Mouse (Mus musculus) layer of hippocampus, postnatal 14 days (tissue): ENCODE results near the gene Capn2. TPM values are rescaled to one million over a fixed set of nuclear protein-coding genes. Genes with fewer than 3 reads are reported as not detected.

Experiments used
- DNase-seq, 2 experiments: peaks; one replicate each; pipeline ENCODE4 v3.0.0; 2021 to 2022; ENCODE audit warnings: low spot score in 2 of 2, mixed read lengths in 1 of 2
- total RNA-seq, 2 experiments: library from RNA; stranded (reverse); gene quantifications; 2 replicates each; pipeline ENCODE4 v1.2.3; 2021

The Capn2 gene
- total RNA-seq, 2 experiments from 2014 or later: 67.8 to 69.2 TPM

- no peak for DNase-seq
Observed at GRCm38 (mm10) chr1:182502491-182503050, 14.8 kb downstream of the Capn2 start.

- no peak for DNase-seq
Observed at GRCm38 (mm10) chr1:182501815-182502405, 15.5 kb downstream of the Capn2 start.

- DNase-seq: no peak
Observed at GRCm38 (mm10) chr1:182500843-182501242, 16.6 kb downstream of the Capn2 start.

DNA sequence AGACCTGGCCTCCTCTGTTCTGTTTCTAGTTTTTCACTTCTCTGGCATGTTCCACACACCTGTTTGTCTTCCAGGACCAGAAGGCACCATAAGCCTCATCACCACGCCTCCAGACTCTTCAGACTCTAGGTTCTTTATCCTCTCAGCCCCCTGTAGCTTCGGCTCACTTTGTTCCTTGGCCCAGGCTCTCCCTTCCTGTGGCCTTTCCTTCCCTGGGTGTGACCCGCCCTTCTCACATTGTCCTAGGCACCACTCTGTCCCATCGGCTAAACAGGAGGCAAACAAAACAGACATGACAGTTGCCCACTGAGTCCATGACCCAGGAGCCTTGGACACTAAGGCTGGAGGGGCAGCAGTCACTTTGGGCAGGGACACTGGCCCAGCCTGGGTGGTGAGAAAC, 17.2 kb downstream of the Capn2 start:
- DNase-seq: no peak

- DNase-seq: no peak
Observed at GRCm38 (mm10) chr1:182499443-182500089, 17.8 kb downstream of the Capn2 start.

DNA sequence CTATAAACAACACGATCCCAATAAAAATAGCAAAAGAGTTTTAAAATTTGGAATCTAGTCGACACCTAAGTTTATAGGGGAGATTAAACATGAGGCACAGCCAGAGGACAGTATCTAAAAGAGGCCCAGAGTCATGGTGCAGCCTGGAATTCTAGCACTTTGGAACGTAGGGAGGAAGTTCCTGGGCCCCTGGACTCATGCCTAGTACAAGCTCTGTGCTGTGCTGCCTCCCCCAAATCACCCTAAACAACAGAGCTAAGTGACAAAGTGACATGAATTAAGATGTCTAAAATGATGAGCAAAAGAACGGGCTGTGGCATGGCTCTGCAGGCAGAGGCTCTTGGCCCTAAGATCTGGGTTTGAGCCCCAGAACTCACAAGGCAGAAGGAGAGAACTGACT, 19.7 kb downstream of the Capn2 start:
- DNase-seq: no peak

- no peak for DNase-seq
Observed at GRCm38 (mm10) chr1:182496685-182497084, 20.7 kb downstream of the Capn2 start.

GRCm38 (mm10) chr1:182494285-182495145, 22.9 kb downstream of the Capn2 start:
- DNase-seq: no peak

- DNase-seq: no peak
Observed at GRCm38 (mm10) chr1:182491839-182492238, 25.6 kb downstream of the Capn2 start.

DNA sequence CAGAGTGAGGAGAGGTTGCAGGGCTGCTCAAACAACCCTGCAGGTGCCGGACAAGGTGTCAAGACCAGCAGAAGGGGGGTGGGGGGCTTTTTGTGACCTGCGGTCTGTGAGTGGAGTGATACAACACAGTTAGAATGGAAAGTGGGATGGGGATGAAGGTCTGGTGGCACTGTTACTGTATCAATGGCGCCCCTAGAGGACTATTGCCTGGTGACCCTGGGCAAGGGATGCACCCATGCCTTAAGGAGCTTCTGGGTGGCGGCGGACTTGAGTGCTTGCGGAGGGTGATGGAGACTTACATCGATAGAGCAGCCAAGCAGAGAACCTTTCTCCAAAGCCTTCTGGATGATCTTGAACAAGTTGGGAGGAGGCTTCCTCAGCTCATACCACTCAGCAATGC, 26.8 kb downstream of the Capn2 start:
- no peak for DNase-seq

GRCm38 (mm10) chr1:182489803-182490452, 27.5 kb downstream of the Capn2 start:
- DNase-seq: peak; percentile 90 to 93

GRCm38 (mm10) chr1:182488503-182488902, 28.9 kb downstream of the Capn2 start:
- no peak for DNase-seq

DNA sequence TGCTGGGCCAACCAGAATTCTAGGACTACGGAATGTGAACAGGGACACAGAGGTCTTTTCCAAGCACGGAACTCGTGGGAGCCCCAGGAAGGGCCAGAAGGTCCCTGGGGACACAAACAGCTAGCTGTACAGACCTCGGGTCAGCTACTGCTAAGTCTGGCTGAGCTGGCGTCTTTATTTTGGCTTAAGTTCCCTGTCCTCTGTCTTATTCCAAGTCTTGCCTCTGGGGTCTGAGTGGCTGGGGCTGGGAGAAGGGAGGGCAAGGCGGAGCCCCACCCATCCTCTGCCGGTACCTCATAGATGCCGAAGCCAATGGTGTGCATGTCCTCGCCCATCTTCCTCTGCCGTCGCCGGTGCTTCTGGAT, 33.5 kb downstream of the Capn2 start:
- DNase-seq: peak in 1 of 2 experiments; percentile 75

GRCm38 (mm10) chr1:182482991-182483909, 34.2 kb downstream of the Capn2 start:
- no peak for DNase-seq

DNA sequence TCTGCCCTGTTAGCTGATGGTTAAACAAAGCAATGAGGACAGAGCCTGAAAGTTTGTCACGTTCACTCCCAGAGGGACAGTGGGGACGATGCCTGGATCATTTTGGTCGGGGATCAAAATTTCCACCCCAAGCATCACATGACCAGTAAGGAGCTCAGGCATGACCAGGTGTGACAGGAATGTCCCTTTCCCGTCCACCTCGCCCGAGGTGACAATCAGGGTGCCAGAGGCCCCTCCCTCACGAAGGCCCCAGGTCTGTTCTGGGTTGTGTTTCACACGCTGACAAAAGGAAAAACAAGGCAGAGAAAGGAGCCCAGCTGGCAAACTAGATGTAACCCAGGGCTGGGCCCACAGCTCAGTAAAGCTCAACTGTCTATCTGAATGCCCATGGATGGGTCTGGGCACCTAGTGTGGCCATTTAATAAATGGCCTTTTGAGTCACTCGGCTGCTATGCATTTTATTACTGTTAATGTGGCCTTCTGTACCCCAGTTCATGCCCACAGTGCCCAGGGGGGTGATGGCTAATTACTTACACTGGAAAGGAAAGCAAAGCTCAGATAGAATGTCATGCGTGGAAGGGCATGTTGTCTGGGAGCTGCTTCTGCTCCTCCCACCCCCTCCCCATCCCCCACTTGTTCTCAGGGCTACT, 35.6 kb downstream of the Capn2 start:
- no peak for DNase-seq

DNA sequence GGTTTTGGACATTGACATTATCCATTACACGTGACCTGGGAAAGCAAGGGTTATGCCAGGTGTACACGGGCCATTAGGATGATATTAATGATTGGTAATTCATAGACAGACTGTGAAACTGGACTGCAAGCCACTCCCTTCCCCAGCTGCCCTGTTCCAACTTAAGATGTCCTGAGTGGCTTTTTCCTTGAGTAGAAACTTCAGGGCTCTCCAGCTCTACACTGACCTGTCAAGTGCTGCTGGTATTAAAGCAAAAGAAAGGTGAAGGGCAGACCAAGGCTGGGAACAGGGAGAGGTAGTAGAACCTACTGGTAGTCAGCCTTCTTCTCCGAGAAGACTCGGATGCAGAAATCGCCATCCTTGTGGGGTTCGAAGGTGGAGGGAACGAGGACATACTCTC, 36.3 kb downstream of the Capn2 start:
- no peak for DNase-seq

DNA sequence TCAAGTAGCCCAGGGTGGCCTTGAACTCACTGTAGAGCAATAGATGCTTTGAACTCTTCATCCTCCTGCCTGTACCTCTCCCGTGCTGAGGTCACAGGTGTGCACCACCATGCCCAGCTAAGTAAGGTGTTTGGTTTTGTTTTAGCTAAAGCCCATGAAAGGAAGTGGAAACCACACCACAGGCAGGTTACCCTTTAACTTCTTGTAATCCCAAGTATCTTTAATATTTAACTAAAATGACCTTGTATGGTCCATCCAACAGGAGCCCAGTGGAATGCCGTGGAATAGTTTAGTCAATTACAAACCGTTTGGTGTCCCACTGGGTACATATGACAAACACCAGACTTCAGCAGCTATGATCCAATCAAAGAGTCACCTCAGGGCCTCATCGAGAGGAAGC, 38.5 kb downstream of the Capn2 start:
- no peak for DNase-seq

- DNase-seq: peak; percentile 26 to 59
Observed at GRCm38 (mm10) chr1:182475005-182475796, 42.2 kb downstream of the Capn2 start.

- no peak for DNase-seq
Observed at GRCm38 (mm10) chr1:182465978-182466377, 51.4 kb downstream of the Capn2 start.
